Mouse (Mus musculus) embryo, embryonic 11 days (tissue): ENCODE measurements around the gene Cnot10.

Experiments used
- DNase-seq: peaks from one replicate; pipeline ENCODE4 v3.0.0-alpha.2; 2015

Gene Cnot10

GRCm38 (mm10) chr9:114649371-114649770 is 9.4 kb upstream of the Cnot10 start:
- DNase-seq: no peak

GRCm38 (mm10) chr9:114648472-114648871 is 8.5 kb upstream of the Cnot10 start:
- peak; percentile 49 for DNase-seq

GRCm38 (mm10) chr9:114647506-114648432 is 7.8 kb upstream of the Cnot10 start:
- no peak for DNase-seq

GRCm38 (mm10) chr9:114646556-114647505 is 6.8 kb upstream of the Cnot10 start:
- DNase-seq: no peak

GRCm38 (mm10) chr9:114639186-114639748 is 717 bp downstream of the Cnot10 start:
- peak; percentile 33 for DNase-seq

GRCm38 (mm10) chr9:114636751-114637150 is 3.2 kb downstream of the Cnot10 start:
- DNase-seq: no peak

GRCm38 (mm10) chr9:114636150-114636549 is 3.8 kb downstream of the Cnot10 start:
- no peak for DNase-seq

- DNase-seq: no peak
These were observed 7.7 kb downstream of the Cnot10 start for GRCm38 (mm10) chr9:114632331-114632730.

- no peak for DNase-seq
These were observed 13.3 kb downstream of the Cnot10 start for GRCm38 (mm10) chr9:114626726-114627125.

- DNase-seq: no peak
These were observed 15.8 kb downstream of the Cnot10 start for GRCm38 (mm10) chr9:114624178-114624577.

GRCm38 (mm10) chr9:114621149-114621548 is 18.8 kb downstream of the Cnot10 start:
- DNase-seq: no peak

GRCm38 (mm10) chr9:114614176-114614953 is 25.6 kb downstream of the Cnot10 start:
- peak; percentile 10 for DNase-seq

- no peak for DNase-seq
These were observed 27.0 kb downstream of the Cnot10 start for GRCm38 (mm10) chr9:114613026-114613425.

- DNase-seq: no peak
These were observed 27.4 kb downstream of the Cnot10 start for GRCm38 (mm10) chr9:114612566-114612965.

- DNase-seq: no peak
These were observed 29.7 kb downstream of the Cnot10 start for GRCm38 (mm10) chr9:114610266-114610665.

- DNase-seq: peak; percentile 18
These were observed 36.0 kb downstream of the Cnot10 start for GRCm38 (mm10) chr9:114603876-114604540.

- DNase-seq: no peak
These were observed 38.9 kb downstream of the Cnot10 start for GRCm38 (mm10) chr9:114601096-114601495.

- peak; percentile 27 for DNase-seq
These were observed 55.0 kb downstream of the Cnot10 start for GRCm38 (mm10) chr9:114585017-114585345.

- peak; percentile 71 for DNase-seq
These were observed 55.6 kb downstream of the Cnot10 start for GRCm38 (mm10) chr9:114584183-114585016.

GRCm38 (mm10) chr9:114583812-114584182 is 56.2 kb downstream of the Cnot10 start:
- peak; percentile 87 for DNase-seq

GRCm38 (mm10) chr9:114578646-114579045 is 61.3 kb downstream of the Cnot10 start:
- DNase-seq: no peak
